In the genomic region with DNA sequence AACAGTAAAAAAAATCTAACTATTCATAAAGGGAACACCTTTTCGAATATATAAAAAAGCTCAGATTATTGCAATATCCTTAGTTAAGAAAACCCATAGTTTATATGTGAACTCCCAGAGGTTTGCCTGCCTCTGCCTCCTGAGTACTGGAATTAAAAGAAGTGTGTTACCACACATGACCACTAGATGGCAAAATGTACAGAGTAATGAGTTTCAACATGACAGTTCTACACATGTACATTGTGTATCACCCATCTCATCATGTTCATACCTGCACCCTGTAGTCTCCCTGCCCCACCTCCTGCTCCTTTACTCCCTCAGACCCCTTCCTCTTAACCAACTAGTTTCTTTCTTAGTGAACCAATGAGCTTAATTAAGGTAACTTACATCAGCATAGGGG, we compare ENCODE assay signal across 10 mouse cellular contexts. TPM values are rescaled to one million over a fixed set of nuclear protein-coding genes. Genes with fewer than 3 reads are reported as not detected.
DNase-seq lines count a peak whose midpoint lies in the region; ATAC-seq and TF ChIP-seq lines count a peak whose summit lies in the region.
"Had no signal": no experiment of that assay in that cellular context is flagged by ENCODE, and none has a peak within 500 bp of the region (broad histone marks: within the 10 kb centered on the region; RNA-seq: fewer than 3 reads in every experiment).

No protein-coding gene starts in this region.

- no peak for ATAC-seq in forebrain, postnatal 0 days
- no peak for ATAC-seq in forebrain, embryonic 13.5 days
- ATAC-seq in erythroid progenitor cell, adult 5-6 weeks (replicated peaks; ENCODE audit: low FRiP score, poor library complexity, severe bottlenecking), result peak; percentile 67; the same call in 1 of the 2 replicates

- peak; percentile 14; the same call in 1 of the 2 replicates for TF ChIP-seq CTCF in forebrain, postnatal 0 days (IDR thresholded peaks at IDR 0.05; ENCODE audit: low read depth)
- no peak for TF ChIP-seq CTCF in thymus, adult 2 months (IDR thresholded peaks at IDR 0.05; ENCODE audit: borderline replicate concordance, control insufficient read depth, extremely low read depth, insufficient read depth, low read length, poor library complexity)

- no peak for TF ChIP-seq POLR2A in thymus, adult 2 months (IDR thresholded peaks at IDR 0.05; ENCODE audit: control insufficient read depth, extremely low read depth, insufficient read depth, low read length, poor library complexity)

- DNase-seq in forebrain, postnatal 0 days, result no peak
- DNase-seq in thymus, adult 2 months, result peak; percentile 22
- no peak for DNase-seq in thymus, postnatal 25 days
- DNase-seq in ovary, adult 18-20 months (ENCODE audit: low spot score), result no peak
- no peak for DNase-seq in cerebellum, adult 18-20 months
- no peak for DNase-seq in right cerebral cortex, adult 2 months (ENCODE audit: low spot score in 2 of 2)

- H3K9ac ChIP-seq in forebrain, postnatal 0 days, result no peak overlapping the region
- H3K9ac ChIP-seq in forebrain, embryonic 13.5 days, result no peak overlapping the region
- H3K9ac ChIP-seq: embryonic facial prominence, embryonic 15.5 days had no signal

- no peaks in the 10 kb centered on the region for H3K36me3 ChIP-seq in forebrain, postnatal 0 days (ENCODE audit: insufficient read depth)
- H3K36me3 ChIP-seq in forebrain, embryonic 13.5 days (ENCODE audit: poor library complexity, severe bottlenecking), result no peaks in the 10 kb centered on the region
- no peaks in the 10 kb centered on the region for H3K36me3 ChIP-seq in thymus, adult 2 months (ENCODE audit: control insufficient read depth, insufficient read depth, low read length)
- H3K36me3 ChIP-seq: embryonic facial prominence, embryonic 15.5 days had no signal

- H3K9me3 ChIP-seq in forebrain, postnatal 0 days (ENCODE audit: low read length), result no peaks in the 10 kb centered on the region
- no peaks in the 10 kb centered on the region; the same call in 1 of the 2 replicates for H3K9me3 ChIP-seq in forebrain, embryonic 13.5 days (replicated peaks)
- H3K9me3 ChIP-seq: embryonic facial prominence, embryonic 15.5 days had no signal

- 78% methylated on average over 1 of the region's 1 CpGs for WGBS in forebrain, postnatal 0 days
- WGBS in forebrain, embryonic 13.5 days, result 84% methylated on average over 1 of the region's 1 CpGs
- 83% methylated on average over 1 of the region's 1 CpGs for WGBS in thymus, adult 2 months

- no peak overlapping the region for H3K27ac ChIP-seq in forebrain, postnatal 0 days (ENCODE audit: low read depth, low read length)
- no peak overlapping the region for H3K27ac ChIP-seq in forebrain, embryonic 13.5 days
- H3K27ac ChIP-seq in thymus, adult 2 months (ENCODE audit: control insufficient read depth, insufficient read depth, low read length), result no peak overlapping the region
- H3K27ac ChIP-seq: embryonic facial prominence, embryonic 15.5 days had no signal

- H3K4me2 ChIP-seq in forebrain, postnatal 0 days (ENCODE audit: low read depth), result no peak overlapping the region
- H3K4me2 ChIP-seq in forebrain, embryonic 13.5 days, result no peak overlapping the region
- H3K4me2 ChIP-seq: embryonic facial prominence, embryonic 15.5 days had no signal

- H3K27me3 ChIP-seq in forebrain, postnatal 0 days (ENCODE audit: insufficient read depth, low read length), result no peaks in the 10 kb centered on the region
- no peaks in the 10 kb centered on the region for H3K27me3 ChIP-seq in forebrain, embryonic 13.5 days
- H3K27me3 ChIP-seq in thymus, adult 2 months (ENCODE audit: control insufficient read depth, insufficient read depth, low read length), result no peaks in the 10 kb centered on the region
- H3K27me3 ChIP-seq: embryonic facial prominence, embryonic 15.5 days had no signal

- H3K4me1 ChIP-seq in forebrain, postnatal 0 days (ENCODE audit: insufficient read depth), result no peaks in the 10 kb centered on the region
- no peaks in the 10 kb centered on the region for H3K4me1 ChIP-seq in forebrain, embryonic 13.5 days
- no peaks in the 10 kb centered on the region for H3K4me1 ChIP-seq in thymus, adult 2 months (replicated peaks; ENCODE audit: control insufficient read depth, insufficient read depth, low read length)
- H3K4me1 ChIP-seq: embryonic facial prominence, embryonic 15.5 days had no signal

- H3K4me3 ChIP-seq in forebrain, postnatal 0 days (ENCODE audit: low read depth, low read length), result no peak overlapping the region
- no peak overlapping the region for H3K4me3 ChIP-seq in forebrain, embryonic 13.5 days
- no peak overlapping the region for H3K4me3 ChIP-seq in thymus, adult 2 months (ENCODE audit: control insufficient read depth, insufficient read depth, low read length)
- H3K4me3 ChIP-seq: embryonic facial prominence, embryonic 15.5 days had no signal

RNA-seq across cellular contexts. Expression of a gene that starts 12.0 kb away (rescaled TPM):
- 0.08 TPM in 1 of 2 replicates, not detected in the other for total RNA-seq in forebrain, postnatal 0 days (2014; rRNA removed)
- not detected in 2 replicates for polyA plus RNA-seq in forebrain, postnatal 0 days (2015; fragmentation: Nextera tagmentation; extraction: Ambion mirVana)
- 0.03 and 0.10 TPM in 2 replicates for polyA plus RNA-seq in forebrain, embryonic 13.5 days (2015; fragmentation: Nextera tagmentation; extraction: Ambion mirVana)
- polyA plus RNA-seq in thymus, adult 2 months (2012; rRNA removed), result 0.08 and 0.28 TPM in 2 replicates
- total RNA-seq in erythroid progenitor cell, adult 5-6 weeks (2015; ENCODE audit: low replicate concordance), result not detected in 2 replicates
- total RNA-seq in erythroid progenitor cell, adult 5-6 weeks (2017; ENCODE audit: low replicate concordance), result not detected in 2 replicates
- polyA plus RNA-seq: limb, embryonic 11.5 days had no signal
